Mouse (Mus musculus) stomach, postnatal 0 days (tissue): ENCODE measurements around the gene Cux1.

ENCODE experiments used
- CTCF ChIP-seq: IDR thresholded peaks from 2 replicates; pipeline ENCODE4 v1.5.1; 2016; ENCODE audit warnings: antibody characterized with exemption, low read depth, mild to moderate bottlenecking, moderate library complexity
- EP300 ChIP-seq: optimal IDR thresholded peaks from 2 replicates; pipeline ENCODE3; 2016; ENCODE audit warnings: antibody characterized with exemption

GRCm38 (mm10) chr5:136591816-136592499, 24.7 kb upstream of the Cux1 start:
- TF ChIP-seq CTCF (no peak), EP300 (no peak)
